Comparison of ENCODE assay signal across 28 mouse cellular contexts in genomic region chr15:82902521-82902920, GRCm38 (mm10).
DNase-seq lines count a peak whose midpoint lies in the region; ATAC-seq and TF ChIP-seq lines count a peak whose summit lies in the region.
"Had no signal": no experiment of that assay in that cellular context is flagged by ENCODE, and none has a peak within 500 bp of the region (broad histone marks: within the 10 kb centered on the region; RNA-seq: fewer than 3 reads in every experiment).

No protein-coding gene starts in this region.

- DNase-seq in forebrain, embryonic 14.5 days (ENCODE audit: low spot score) = no peak
- peak; percentile 10 for DNase-seq in liver, postnatal 0 days
- DNase-seq in liver = no peak
- DNase-seq in neural tube, embryonic 10.5 days (ENCODE audit: extremely low spot score, low spot score) = peak; percentile 15
- DNase-seq in natural killer cell, adult 2 months (ENCODE audit: low spot score in 2 of 2) = no peak
- DNase-seq in layer of hippocampus, adult 9-10 months (ENCODE audit: low spot score) = no peak
- DNase-seq: adrenal gland, postnatal 25 days; cerebellum, adult 11-12 months; cerebellum, adult 9-11 months; gastrocnemius, postnatal 14 days; kidney, adult 18-20 months; kidney, postnatal 25 days; lung, adult 18-20 months; lung, postnatal 10 days; right cerebral cortex, adult 18-20 months; right cerebral cortex, postnatal 4 days; thymus, adult 18-20 months; thymus, postnatal 25 days had no signal

- H3K36me3 ChIP-seq in forebrain, embryonic 12.5 days (replicated peaks) = no peaks in the 10 kb centered on the region
- H3K36me3 ChIP-seq in forebrain, embryonic 14.5 days (ENCODE audit: control insufficient read depth, insufficient read depth, low read length) = no peaks in the 10 kb centered on the region
- H3K36me3 ChIP-seq in liver, postnatal 0 days (replicated peaks; ENCODE audit: insufficient read depth, low read length) = no peaks in the 10 kb centered on the region
- no peaks in the 10 kb centered on the region for H3K36me3 ChIP-seq in neural tube, embryonic 15.5 days
- H3K36me3 ChIP-seq: heart, embryonic 15.5 days; hindbrain, embryonic 15.5 days; kidney, embryonic 15.5 days; limb, embryonic 13.5 days; liver, embryonic 12.5 days had no signal

- peaks cover 46% of the 10 kb centered on the region for H3K27me3 ChIP-seq in forebrain, embryonic 12.5 days
- no peaks in the 10 kb centered on the region for H3K27me3 ChIP-seq in forebrain, embryonic 14.5 days (replicated peaks; ENCODE audit: control insufficient read depth, insufficient read depth, low read length)
- no peaks in the 10 kb centered on the region for H3K27me3 ChIP-seq in liver, postnatal 0 days (ENCODE audit: insufficient read depth, low read length)
- peaks cover 6% of the 10 kb centered on the region; the same call in 1 of the 2 replicates for H3K27me3 ChIP-seq in neural tube, embryonic 15.5 days (replicated peaks)
- H3K27me3 ChIP-seq: hindbrain, embryonic 15.5 days; limb, embryonic 13.5 days had no signal

- no peak overlapping the region for H3K27ac ChIP-seq in forebrain, embryonic 12.5 days
- H3K27ac ChIP-seq in forebrain, embryonic 14.5 days (ENCODE audit: low read depth, low read length) = no peak overlapping the region
- H3K27ac ChIP-seq in liver, postnatal 0 days (ENCODE audit: low read depth) = no peak overlapping the region
- H3K27ac ChIP-seq in neural tube, embryonic 15.5 days (replicated peaks) = no peak overlapping the region
- H3K27ac ChIP-seq: heart, embryonic 15.5 days; hindbrain, embryonic 15.5 days; kidney, embryonic 15.5 days; left cerebral cortex, adult 2 months; limb, embryonic 13.5 days; liver, embryonic 12.5 days; macrophage; stomach, postnatal 0 days had no signal

- 0 out of 2 replicates have a peak overlapping the region, but pooled peaks have one; percentile 4 for H3K9ac ChIP-seq in forebrain, embryonic 12.5 days
- no peak overlapping the region for H3K9ac ChIP-seq in forebrain, embryonic 14.5 days (ENCODE audit: low read length)
- H3K9ac ChIP-seq in liver, postnatal 0 days (replicated peaks) = no peak overlapping the region
- H3K9ac ChIP-seq in neural tube, embryonic 15.5 days (replicated peaks) = no peak overlapping the region
- H3K9ac ChIP-seq: heart, embryonic 15.5 days; hindbrain, embryonic 15.5 days; kidney, embryonic 15.5 days; liver, embryonic 12.5 days had no signal

- H3K4me1 ChIP-seq in forebrain, embryonic 12.5 days = peaks cover 86% of the 10 kb centered on the region
- H3K4me1 ChIP-seq in forebrain, embryonic 14.5 days (ENCODE audit: control insufficient read depth, insufficient read depth, low read length) = peaks cover 48% of the 10 kb centered on the region
- H3K4me1 ChIP-seq in liver, postnatal 0 days (ENCODE audit: insufficient read depth) = peaks cover 11% of the 10 kb centered on the region; the same call in 1 of the 2 replicates
- H3K4me1 ChIP-seq in neural tube, embryonic 15.5 days = peaks cover 57% of the 10 kb centered on the region

- no peaks in the 10 kb centered on the region for H3K9me3 ChIP-seq in forebrain, embryonic 12.5 days
- H3K9me3 ChIP-seq in forebrain, embryonic 14.5 days (replicated peaks; ENCODE audit: control insufficient read depth, low read length) = no peaks in the 10 kb centered on the region
- H3K9me3 ChIP-seq in liver, postnatal 0 days (ENCODE audit: low read length) = no peaks in the 10 kb centered on the region
- no peaks in the 10 kb centered on the region for H3K9me3 ChIP-seq in neural tube, embryonic 15.5 days (replicated peaks)
- H3K9me3 ChIP-seq: heart, embryonic 15.5 days; hindbrain, embryonic 15.5 days; kidney, embryonic 15.5 days; limb, embryonic 13.5 days; liver, embryonic 12.5 days had no signal

- WGBS in forebrain, embryonic 12.5 days = 26% methylated on average over 4 of the region's 4 CpGs
- WGBS in forebrain, embryonic 14.5 days = 31% methylated on average over 4 of the region's 4 CpGs
- 70% methylated on average over 4 of the region's 4 CpGs for WGBS in liver, postnatal 0 days (ENCODE audit: insufficient replicate concordance)
- WGBS in neural tube, embryonic 15.5 days = 42% methylated on average over 4 of the region's 4 CpGs

- no peak overlapping the region for H3K4me2 ChIP-seq in forebrain, embryonic 12.5 days
- no peak overlapping the region for H3K4me2 ChIP-seq in forebrain, embryonic 14.5 days (ENCODE audit: low read length)
- no peak overlapping the region for H3K4me2 ChIP-seq in liver, postnatal 0 days (ENCODE audit: low read depth, low read length)
- no peak overlapping the region for H3K4me2 ChIP-seq in neural tube, embryonic 15.5 days
- H3K4me2 ChIP-seq: heart, embryonic 15.5 days; hindbrain, embryonic 15.5 days; kidney, embryonic 15.5 days; limb, embryonic 13.5 days; liver, embryonic 12.5 days had no signal

- no peak overlapping the region for H3K4me3 ChIP-seq in forebrain, embryonic 12.5 days (replicated peaks)
- no peak overlapping the region for H3K4me3 ChIP-seq in forebrain, embryonic 14.5 days (ENCODE audit: low read depth, low read length)
- no peak overlapping the region for H3K4me3 ChIP-seq in liver, postnatal 0 days (ENCODE audit: low read depth, low read length)
- no peak overlapping the region for H3K4me3 ChIP-seq in neural tube, embryonic 15.5 days (replicated peaks)
- H3K4me3 ChIP-seq: heart, embryonic 15.5 days; hindbrain, embryonic 15.5 days; kidney, embryonic 15.5 days; left cerebral cortex, adult 2 months; limb, embryonic 13.5 days; liver, embryonic 12.5 days had no signal

- no peak for TF ChIP-seq EP300 in liver, postnatal 0 days (IDR thresholded peaks at IDR 0.05; ENCODE audit: low read depth)

- no peak for ATAC-seq in forebrain, embryonic 12.5 days (ENCODE audit: low FRiP score)
- ATAC-seq in forebrain, embryonic 14.5 days = no peak
- ATAC-seq in liver, postnatal 0 days = no peak
- no peak for ATAC-seq in neural tube, embryonic 15.5 days (ENCODE audit: low FRiP score)
- ATAC-seq: liver, embryonic 12.5 days had no signal

- no peak for TF ChIP-seq CTCF in liver, postnatal 0 days (IDR thresholded peaks at IDR 0.05; ENCODE audit: low read depth)

Comparison
In these comparisons a context has a peak if more than half of its experiments do, and no peak if none do; other contexts are left out.
1. DNase-seq: peak in liver, postnatal 0 days (single experiment) and neural tube, embryonic 10.5 days (single experiment); none in forebrain, embryonic 14.5 days (single experiment), liver (single experiment), natural killer cell, adult 2 months (0 of 2) and layer of hippocampus, adult 9-10 months (single experiment).